Mouse (Mus musculus): Measurements from ENCODE around the gene Ncoa4.

Ncoa4 gene

GRCm38 (mm10) chr14:32201791-32202451, 42.3 kb downstream of the Ncoa4 start, which contains the start of the genes Timm23 and Parg:
Gene Timm23, minus strand, starts transcription at chr14:32201898.
Gene Parg, plus strand, starts transcription at chr14:32201949.
- peak; percentile 83 for DNase-seq

GRCm38 (mm10) chr14:32226601-32227000, 66.9 kb downstream of the Ncoa4 start:
- no peak for DNase-seq

DNA sequence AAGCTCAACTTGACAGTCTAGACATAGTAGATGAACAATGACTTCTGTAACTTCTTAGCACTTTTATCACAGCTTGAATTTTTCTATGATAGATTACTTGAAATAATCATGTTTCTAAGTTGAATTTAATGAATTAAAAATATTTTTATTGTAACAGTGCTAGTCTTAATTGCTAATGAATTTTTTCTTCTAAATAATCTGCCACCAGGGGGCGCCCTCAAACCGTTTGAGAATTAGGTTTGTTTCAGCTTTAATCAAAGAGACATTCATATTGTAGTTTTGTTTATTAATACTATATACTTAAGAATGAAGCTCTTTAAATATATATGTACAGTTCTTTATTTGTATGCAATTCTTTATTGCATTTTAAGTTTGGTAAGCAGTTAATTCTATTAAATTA, 69.3 kb downstream of the Ncoa4 start:
- peak; percentile 67 for DNase-seq
